Mouse (Mus musculus): ENCODE data around the gene Vmn1r22. TPM values are rescaled to one million over a fixed set of nuclear protein-coding genes. Genes with fewer than 3 reads are reported as not detected.

The Vmn1r22 gene
- not detected for polyA plus RNA-seq (2017; shearing (Covaris generic))

DNA sequence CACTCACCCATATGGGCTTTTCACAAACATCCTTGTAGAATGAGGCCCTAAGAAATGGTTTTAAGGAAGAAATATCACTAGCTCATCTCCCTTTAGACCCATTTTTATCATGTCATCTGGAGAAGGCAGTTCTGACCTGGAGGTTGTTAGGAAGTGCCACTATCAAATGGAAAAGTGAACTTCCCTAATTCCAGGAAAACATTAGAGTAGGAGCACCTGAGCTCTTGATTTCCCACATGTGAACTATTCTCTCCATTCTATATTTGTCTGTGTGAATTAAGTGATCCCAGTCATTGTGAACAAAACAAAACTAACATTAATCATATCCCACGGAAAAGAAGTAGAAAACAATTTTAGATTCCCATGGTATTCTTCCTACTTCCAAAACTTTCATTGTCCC is at the start of gene Vmn1r22:
Vmn1r22 (minus strand) TSS at position 101 of the 400 bp plus-strand sequence.

DNA sequence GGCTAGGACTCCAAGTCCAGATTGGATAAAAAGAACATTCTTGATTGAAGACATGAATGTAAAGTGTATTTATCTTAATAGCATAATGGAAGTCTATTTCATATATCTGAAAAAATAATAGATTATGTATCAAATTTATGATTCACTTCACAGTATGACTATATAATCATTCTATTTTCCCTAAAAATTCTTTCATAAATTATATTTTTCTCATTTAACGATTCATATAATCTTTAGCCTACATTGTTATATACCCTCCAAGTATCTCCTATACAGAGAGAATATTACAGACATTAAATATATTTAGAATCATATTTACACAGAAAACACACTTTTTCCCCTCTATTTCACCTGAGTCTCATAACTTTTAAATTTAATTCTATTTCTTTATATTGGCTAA is 18.9 kb upstream of the Vmn1r22 start, which contains the start of gene Vmn1r23:
Vmn1r23 (minus strand) TSS at position 101 of the 400 bp plus-strand sequence.

DNA sequence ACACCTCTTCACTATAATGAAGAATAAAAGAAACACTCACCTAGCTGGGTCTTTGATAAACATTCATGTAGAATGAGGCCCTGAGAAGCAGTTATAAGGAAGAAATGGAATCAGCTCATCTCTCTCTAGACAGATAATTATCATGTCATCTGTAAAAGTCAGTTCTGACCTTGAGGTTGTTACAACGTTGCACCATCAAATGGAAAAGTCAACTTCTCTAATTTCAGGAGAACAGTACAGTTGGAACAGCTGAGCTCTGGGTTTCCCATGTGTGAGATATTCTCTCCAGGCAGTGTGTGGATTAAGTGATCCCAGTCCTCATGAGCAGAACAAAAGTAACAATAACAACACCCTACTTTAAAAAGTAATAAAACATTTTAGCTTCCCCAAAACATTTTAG is 57.5 kb downstream of the Vmn1r22 start, which contains the start of gene Vmn1r21:
Vmn1r21 (minus strand) TSS at position 58 of the 400 bp plus-strand sequence.

Other genes starting within 250 kb of the Vmn1r22 start
- 6.1 TPM for gene Pyurf, start 215.9 kb downstream of the Vmn1r22 start, polyA plus RNA-seq (2017; shearing (Covaris generic))
- 7.5 TPM for gene Lancl2, start 205.5 kb downstream of the Vmn1r22 start, polyA plus RNA-seq (2017; shearing (Covaris generic))
- 53.2 TPM for gene Vopp1, start 82.9 kb downstream of the Vmn1r22 start, polyA plus RNA-seq (2017; shearing (Covaris generic))
- gene Vmn1r21, start 57.7 kb downstream of the Vmn1r22 start, polyA plus RNA-seq (2017; shearing (Covaris generic)): not detected
- gene Vmn1r23, start 18.8 kb upstream of the Vmn1r22 start, polyA plus RNA-seq (2017; shearing (Covaris generic)): not detected
- not detected for gene Vmn1r24, start 53.5 kb upstream of the Vmn1r22 start, polyA plus RNA-seq (2017; shearing (Covaris generic))
- not detected for gene Vmn1r25, start 72.8 kb upstream of the Vmn1r22 start, polyA plus RNA-seq (2017; shearing (Covaris generic))
- not detected for gene Vmn1r26, start 107.1 kb upstream of the Vmn1r22 start, polyA plus RNA-seq (2017; shearing (Covaris generic))

Data from effector memory CD4-positive, alpha-beta T cell, adult 5 months (primary cell).